Mouse (Mus musculus) small intestine, adult 2 months (tissue): ENCODE data around the gene Slc1a7. TPM values are rescaled to one million over a fixed set of nuclear protein-coding genes. Genes with fewer than 3 reads are reported as not detected.
A peak's percentile ranks its signal among the peaks of the same experiment; 100 is the strongest.

ENCODE experiments used
- H3K27ac ChIP-seq: fragments of 200-500 bp; 2 replicates; pipeline ENCODE4 v1.5.1; 2012; ENCODE audit warnings: low read depth, low read length, control low read depth, inconsistent platforms; ENCODE audit not compliant: insufficient read depth
- H3K27me3 ChIP-seq: fragments of 200-500 bp; 2 replicates; pipeline ENCODE4 v1.6.1; 2012; ENCODE audit warnings: mild to moderate bottlenecking, moderate library complexity, low read length, inconsistent platforms; ENCODE audit not compliant: control insufficient read depth, insufficient read depth
- H3K36me3 ChIP-seq: fragments of 200-500 bp; 2 replicates; pipeline ENCODE4 v1.6.1; 2012; ENCODE audit warnings: mild to moderate bottlenecking, low read length, control low read depth, inconsistent platforms; ENCODE audit not compliant: control insufficient read depth, insufficient read depth
- H3K4me1 ChIP-seq: fragments of 200-500 bp; 2 replicates; pipeline ENCODE4 v1.6.1; 2012; ENCODE audit warnings: low read length, inconsistent platforms, mixed read lengths; ENCODE audit not compliant: control insufficient read depth, insufficient read depth, insufficient read length
- H3K4me3 ChIP-seq: fragments of 200-500 bp; 2 replicates; pipeline ENCODE4 v1.5.1; 2012; ENCODE audit warnings: low read depth, mild to moderate bottlenecking, control low read depth, inconsistent platforms, low read length, moderate library complexity
- CTCF ChIP-seq: fragments of 200-500 bp; IDR thresholded peaks from 2 replicates; pipeline ENCODE4 v1.5.1; 2012; ENCODE audit warnings: low read depth, mild to moderate bottlenecking, control low read depth, inconsistent platforms, low read length, moderate library complexity, mixed read lengths; ENCODE audit not compliant: insufficient replicate concordance, insufficient read length; ENCODE audit errors: extremely low read depth
- POLR2A ChIP-seq: fragments of 200-500 bp; IDR thresholded peaks from 2 replicates; pipeline ENCODE4 v1.6.1; 2012; ENCODE audit warnings: low read depth, mild to moderate bottlenecking, control low read depth, inconsistent platforms, low read length, moderate library complexity
- WGBS: fragments of 180-500 bp; shearing (Covaris S2); methylation state at CpG from one replicate; pipeline ENCODE4 v1.1.7; 2018; 5-methylcytosine and 5-hydroxymethylcytosine counted together
- polyA plus RNA-seq: library from polyadenylated mRNA; depleted of rRNA; stranded (reverse); fragments of >200 nt; gene quantifications from 2 replicates; pipeline ENCODE4 v1.2.3, GENCODE M21; 2012

Gene Slc1a7
- polyA plus RNA-seq, 1 experiment, result 0.16 TPM

DNA sequence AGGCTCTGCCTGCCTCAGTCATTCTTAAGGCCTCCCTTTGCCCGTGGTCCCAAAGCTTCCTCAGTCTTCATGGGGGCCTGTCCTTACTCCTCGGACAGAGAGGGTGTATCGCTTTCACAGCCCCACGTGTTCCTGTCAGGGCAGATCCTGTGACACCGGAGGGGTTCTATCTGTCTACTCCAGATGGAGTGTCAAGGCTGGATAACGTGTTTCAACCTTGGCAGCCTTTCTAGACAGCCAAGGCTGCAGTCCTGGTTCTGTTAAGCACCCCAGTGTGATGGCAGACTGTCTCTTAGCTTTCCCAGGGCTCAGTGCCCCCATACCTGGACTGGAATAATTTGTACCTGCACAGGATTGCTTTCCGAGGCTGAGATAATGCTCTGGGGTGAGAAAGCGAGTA is 40.4 kb downstream of the Slc1a7 start:
- TF ChIP-seq POLR2A (no peak), CTCF (no peak)
- 78% methylated on average over 8 of the region's 8 CpGs for WGBS
- no peak overlapping the region for H3K27ac ChIP-seq

GRCm38 (mm10) chr4:108014466-108014865 is 46.3 kb downstream of the Slc1a7 start:
- 0 out of 2 replicates have a peak, but pooled peaks cover 6% of the 10 kb centered on the region for H3K36me3 ChIP-seq
- H3K27me3 ChIP-seq, result no peaks in the 10 kb centered on the region
- TF ChIP-seq POLR2A (no peak), CTCF (no peak)
- H3K4me1 ChIP-seq, result peaks cover 17% of the 10 kb centered on the region
- 70% methylated on average over 2 of the region's 2 CpGs for WGBS
- H3K27ac ChIP-seq, result no peak overlapping the region
- H3K4me3 ChIP-seq, result no peak overlapping the region

More for the DNA sequence above, 40.4 kb downstream of the Slc1a7 start:
- Histone ChIP-seq H3K27me3 (no peaks in the 10 kb centered on the region), H3K4me3 (no peak overlapping the region), H3K4me1 (peaks cover 12% of the 10 kb centered on the region), H3K36me3 (no peaks in the 10 kb centered on the region)

DNA sequence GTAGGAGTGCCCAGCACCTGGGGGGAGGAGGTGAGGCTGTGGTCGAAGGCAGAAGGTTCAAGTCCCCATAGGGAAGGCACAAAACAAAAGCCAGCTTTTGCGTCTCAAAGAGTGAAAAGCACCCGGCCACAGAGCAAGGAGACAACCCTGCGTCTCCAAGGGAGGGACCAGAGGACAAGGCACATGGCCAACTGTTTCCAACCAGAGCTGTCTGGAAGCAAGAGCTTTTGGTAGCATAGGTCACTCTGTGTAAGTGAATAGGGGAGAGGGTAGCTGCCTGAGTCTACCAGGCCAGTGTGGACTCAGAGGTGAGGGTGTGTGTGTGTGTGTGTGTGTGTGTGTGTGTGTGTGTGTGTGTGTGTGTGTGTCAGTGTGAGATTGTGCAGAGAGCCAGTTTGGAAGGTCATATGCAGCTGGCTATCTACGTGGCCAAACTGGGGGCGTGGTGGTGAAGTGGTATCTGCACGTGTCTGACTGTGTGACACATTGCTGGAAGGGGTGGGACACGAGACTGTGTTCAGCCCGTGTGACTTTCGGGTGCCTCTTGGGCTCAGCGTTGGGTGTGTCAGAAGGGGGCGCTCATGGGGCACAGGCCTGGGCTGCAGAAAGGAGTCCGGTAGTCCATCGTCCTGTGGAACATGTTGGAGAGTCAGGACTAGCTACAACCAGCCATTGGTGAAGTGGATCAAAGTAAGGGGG is 47.1 kb downstream of the Slc1a7 start:
- WGBS, result 29% methylated on average over 14 of the region's 14 CpGs
- Histone ChIP-seq H3K4me3 (no peak overlapping the region), H3K27ac (peak overlapping the region; percentile 36), H3K36me3 (0 out of 2 replicates have a peak, but pooled peaks cover 6% of the 10 kb centered on the region), H3K27me3 (no peaks in the 10 kb centered on the region), H3K4me1 (peaks cover 17% of the 10 kb centered on the region)
- no peak for TF ChIP-seq POLR2A
- peak; percentile 53; the same call in 1 of the 2 replicates for TF ChIP-seq CTCF

DNA sequence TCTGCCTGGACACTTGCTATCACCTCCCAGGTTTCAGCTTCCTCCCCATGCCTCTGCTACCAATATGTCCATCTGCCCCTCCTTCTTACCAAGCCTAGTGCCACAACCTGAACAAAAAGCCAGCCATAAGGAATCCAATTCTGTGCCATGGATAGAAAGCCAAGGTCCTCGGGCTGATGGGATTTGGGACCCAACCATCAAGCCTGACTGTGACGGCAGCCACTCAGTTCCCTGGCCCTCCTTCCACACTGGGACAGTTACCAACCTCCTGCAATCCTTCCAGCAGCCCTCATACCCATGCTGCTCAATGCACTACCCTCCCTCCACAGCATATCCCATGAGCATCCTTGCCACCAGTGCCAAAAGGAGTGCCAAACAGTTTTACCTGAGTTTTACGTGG is 48.2 kb downstream of the Slc1a7 start:
- H3K27me3 ChIP-seq, result no peaks in the 10 kb centered on the region
- no peak overlapping the region for H3K4me3 ChIP-seq
- H3K36me3 ChIP-seq, result peaks cover 12% of the 10 kb centered on the region; the same call in 1 of the 2 replicates
- peaks cover 20% of the 10 kb centered on the region for H3K4me1 ChIP-seq
- TF ChIP-seq CTCF (0 out of 2 replicates have a peak, but pooled peaks have one; percentile 4), POLR2A (no peak)
- WGBS, result 84% methylated on average over 3 of the region's 3 CpGs
- peak overlapping the region; percentile 36; the same call in 1 of the 2 replicates for H3K27ac ChIP-seq

DNA sequence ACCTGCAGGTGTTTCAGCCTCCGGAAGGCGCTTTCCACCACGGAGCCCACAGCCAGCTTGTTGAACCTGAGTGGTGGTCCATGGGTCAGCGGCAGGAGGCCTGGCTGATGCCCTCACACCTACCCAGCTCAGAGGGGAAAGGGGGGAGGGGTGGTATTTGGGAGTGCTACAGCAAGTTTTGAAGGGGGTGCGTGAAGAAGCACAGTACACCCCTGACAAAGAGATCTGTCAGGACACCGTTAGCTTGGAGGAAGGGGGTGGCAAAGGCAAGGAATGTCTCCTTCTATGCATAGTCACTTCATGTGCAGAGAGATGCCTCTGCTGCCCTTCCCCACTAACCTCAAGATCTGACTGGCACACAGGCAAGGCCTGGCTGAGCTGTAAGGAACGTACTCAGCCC is 49.7 kb downstream of the Slc1a7 start:
- TF ChIP-seq POLR2A (no peak), CTCF (no peak)
- no peaks in the 10 kb centered on the region for H3K27me3 ChIP-seq
- no peak overlapping the region for H3K27ac ChIP-seq
- peaks cover 28% of the 10 kb centered on the region for H3K4me1 ChIP-seq
- H3K36me3 ChIP-seq, result peaks cover 21% of the 10 kb centered on the region; the same call in 1 of the 2 replicates
- H3K4me3 ChIP-seq, result no peak overlapping the region
- WGBS, result 91% methylated on average over 7 of the region's 7 CpGs

GRCm38 (mm10) chr4:108018241-108018923 is 50.2 kb downstream of the Slc1a7 start:
- Histone ChIP-seq H3K27ac (no peak overlapping the region), H3K36me3 (peaks cover 21% of the 10 kb centered on the region; the same call in 1 of the 2 replicates), H3K27me3 (no peaks in the 10 kb centered on the region), H3K4me1 (peaks cover 32% of the 10 kb centered on the region), H3K4me3 (no peak overlapping the region)
- 71% methylated on average over 10 of the region's 10 CpGs for WGBS
- no peak for TF ChIP-seq CTCF
- no peak for TF ChIP-seq POLR2A
